Mouse (Mus musculus): ENCODE measurements around the gene Mia3.

GRCm38 (mm10) chr1:183358901-183359300 is 10.5 kb downstream of the Mia3 start:
- TF ChIP-seq POLR2A (IDR thresholded peaks at IDR 0.05; ENCODE audit: insufficient read length, low read depth) (no peak), MYOD1 (IDR thresholded peaks at IDR 0.05; ENCODE audit: control insufficient read depth in 1 of 3, insufficient read length in 2 of 3, low read depth in 2 of 3) (no peak), USF1 (IDR thresholded peaks at IDR 0.05; ENCODE audit: low read depth) (no peak), CEBPB (IDR thresholded peaks at IDR 0.05; ENCODE audit: insufficient read depth, poor library complexity, severe bottlenecking) (no peak), MAX (IDR thresholded peaks at IDR 0.05; ENCODE audit: low read depth) (no peak), MYOG (IDR thresholded peaks at IDR 0.05; ENCODE audit: control insufficient read depth in 1 of 3, insufficient read depth in 1 of 3, insufficient read length in 2 of 3, low read depth in 2 of 3) (no peak), POLR2AphosphoS2 (IDR thresholded peaks at IDR 0.05; ENCODE audit: insufficient read length, low read depth) (no peak), TCF12 (IDR thresholded peaks at IDR 0.05; ENCODE audit: insufficient read depth, poor library complexity, severe bottlenecking) (no peak), TCF3 (IDR thresholded peaks at IDR 0.05; ENCODE audit: insufficient read length, low read depth) (no peak)

Measured in myocyte (in vitro differentiated cells).